Mouse (Mus musculus) 416B (cell line): ENCODE measurements at regions not wholly inside any gene's neighbourhood (a gene's known extent, or its start where the extent isn't known, plus 50 kb on each side); places are given as distances from the start of the nearest gene placed in this dataset.
"Not testable (repeated sequence)": the region's sequence is repeated elsewhere in the genome, so short reads cannot be mapped to it uniquely, and the experiment has no call there.

ENCODE experiments used
- DNase-seq: peaks from one replicate; pipeline ENCODE4 v3.0.0; 2011; ENCODE audit warnings: low read depth

DNA sequence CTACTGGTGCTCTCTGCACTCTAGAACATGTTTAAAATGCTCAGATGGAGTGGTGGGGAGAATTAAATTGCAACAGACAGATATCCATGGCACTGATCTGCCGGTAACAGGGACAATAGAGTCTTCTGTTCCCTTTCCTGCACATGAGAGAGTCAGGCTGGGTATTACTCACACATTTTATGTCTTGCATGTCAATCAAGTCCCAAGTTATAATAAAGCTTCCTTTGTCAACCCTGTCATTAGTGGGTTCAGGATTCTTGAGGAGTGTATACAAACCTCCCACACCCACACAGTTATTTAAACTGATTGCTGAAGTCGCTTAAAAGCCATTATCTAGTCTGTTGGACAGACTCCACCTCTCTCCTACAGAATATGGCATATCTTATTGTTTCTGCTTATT is 220.7 kb upstream of the Zfp703 start:
- no peak for DNase-seq

- no peak for DNase-seq
Observed at GRCm38 (mm10) chr8:26760726-26761125, 216.4 kb upstream of the Zfp703 start.

- DNase-seq = no peak
Observed at GRCm38 (mm10) chr8:26762942-26763778, 214.0 kb upstream of the Zfp703 start.

DNA sequence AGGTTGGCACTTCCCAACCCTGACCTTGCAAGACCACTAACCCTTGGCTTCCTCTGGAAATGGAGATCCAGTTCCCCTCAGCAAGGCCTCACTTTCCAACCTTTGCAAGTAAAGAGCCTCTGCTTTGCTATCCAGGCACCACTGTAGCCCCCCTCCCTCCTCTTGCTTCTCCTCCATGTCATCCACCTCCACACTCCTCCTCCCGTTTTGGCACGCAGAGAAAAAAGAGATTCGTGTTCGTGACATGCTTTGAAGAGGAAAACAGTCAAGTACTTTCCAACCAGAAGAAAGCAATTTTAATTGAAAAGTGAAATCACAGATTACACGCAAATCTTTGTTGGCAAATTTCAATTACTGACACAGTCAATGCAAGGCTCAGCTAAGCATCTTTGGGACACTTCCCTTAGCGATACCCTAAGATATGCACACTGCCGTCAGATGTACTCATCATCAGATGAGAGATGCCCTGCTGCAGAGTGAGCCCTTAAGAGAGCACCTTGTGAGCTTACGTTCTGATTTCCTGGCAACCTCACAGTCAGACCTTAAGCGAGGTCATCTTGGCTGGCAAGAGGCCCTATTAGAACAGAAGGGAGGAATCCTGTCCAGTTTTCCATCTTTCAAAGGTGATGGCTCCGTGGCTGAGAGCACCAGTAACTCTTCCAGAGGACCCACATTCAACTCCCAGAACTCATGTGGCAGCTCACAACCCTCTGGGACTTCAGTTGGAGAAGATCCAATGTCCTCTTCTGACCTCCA is 208.5 kb upstream of the Zfp703 start:
- no peak for DNase-seq

- no peak for DNase-seq
Observed at GRCm38 (mm10) chr8:26770424-26770886, 206.7 kb upstream of the Zfp703 start.

DNA sequence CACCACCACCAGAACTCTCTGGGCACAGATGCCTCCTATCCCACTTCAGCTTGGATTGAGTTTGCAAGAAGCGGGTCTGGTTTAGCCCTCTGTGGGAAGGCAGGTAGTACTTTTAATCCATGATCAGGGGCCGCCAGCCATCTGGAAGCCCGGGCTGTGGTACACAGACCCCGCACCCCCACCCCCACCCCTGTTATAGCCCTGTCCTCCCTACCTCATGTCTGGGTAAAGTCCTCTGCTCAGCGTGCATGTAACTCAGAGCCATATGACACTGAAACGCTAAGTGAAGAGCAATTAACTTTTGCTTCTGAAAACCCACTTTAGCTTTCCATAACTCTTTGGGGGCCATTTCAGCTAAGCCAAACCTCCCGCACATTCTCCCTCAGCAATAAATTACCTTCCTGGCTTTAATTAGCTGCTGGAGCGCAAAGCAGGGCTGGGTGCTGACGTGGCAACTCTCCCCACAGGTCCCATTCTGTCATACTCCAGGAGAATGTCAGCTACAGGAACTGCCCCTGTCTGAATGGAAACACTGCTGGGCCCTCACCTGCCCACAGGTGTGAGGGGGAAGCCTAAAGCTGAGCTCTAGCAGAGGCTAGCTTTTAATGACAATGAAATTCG is 198.1 kb upstream of the Zfp703 start:
- no peak for DNase-seq

DNA sequence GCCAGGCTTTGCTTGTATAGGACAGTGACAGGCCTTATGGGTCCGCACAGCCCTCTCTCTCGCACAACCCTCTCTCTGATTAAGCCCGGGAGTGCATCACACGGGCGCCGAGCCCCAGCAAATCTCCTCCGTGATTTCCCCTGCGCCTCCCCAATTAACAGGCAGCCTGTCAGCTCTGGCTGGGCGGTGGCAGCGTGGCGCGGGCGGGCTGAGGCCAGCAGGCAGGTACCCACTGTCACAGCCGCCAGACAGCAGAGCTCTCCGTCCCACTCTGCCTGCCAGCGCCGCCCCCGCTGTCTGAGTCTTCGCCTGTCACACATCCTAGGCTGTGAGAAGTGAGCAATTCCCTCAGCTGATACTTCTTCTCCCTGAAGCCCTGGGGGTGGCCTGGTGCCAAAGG is 196.6 kb upstream of the Zfp703 start:
- DNase-seq = no peak

GRCm38 (mm10) chr8:26782936-26783335 is 194.2 kb upstream of the Zfp703 start:
- not testable (repeated sequence) for DNase-seq

GRCm38 (mm10) chr8:26784381-26784780 is 192.7 kb upstream of the Zfp703 start:
- no peak for DNase-seq

DNA sequence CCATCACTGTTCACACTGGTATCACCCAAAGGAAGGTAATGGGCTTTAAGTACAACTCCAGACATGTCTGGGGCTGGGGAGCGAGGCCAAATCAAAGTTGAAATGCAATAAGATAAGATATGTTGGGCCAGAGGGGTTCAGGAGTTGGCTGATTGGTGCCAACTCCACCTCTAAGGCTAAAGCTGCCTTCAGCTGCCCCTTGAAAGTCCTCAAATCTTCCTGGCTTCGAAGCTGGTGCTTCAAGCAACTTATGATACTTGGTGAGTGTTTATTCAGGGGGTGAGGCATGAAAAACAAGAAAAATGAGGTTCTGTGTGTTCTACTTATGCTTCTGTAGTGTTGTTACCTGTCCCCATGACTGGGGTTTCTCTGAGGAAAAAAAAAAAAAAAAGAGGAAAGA is 185.3 kb upstream of the Zfp703 start:
- DNase-seq = no peak

DNA sequence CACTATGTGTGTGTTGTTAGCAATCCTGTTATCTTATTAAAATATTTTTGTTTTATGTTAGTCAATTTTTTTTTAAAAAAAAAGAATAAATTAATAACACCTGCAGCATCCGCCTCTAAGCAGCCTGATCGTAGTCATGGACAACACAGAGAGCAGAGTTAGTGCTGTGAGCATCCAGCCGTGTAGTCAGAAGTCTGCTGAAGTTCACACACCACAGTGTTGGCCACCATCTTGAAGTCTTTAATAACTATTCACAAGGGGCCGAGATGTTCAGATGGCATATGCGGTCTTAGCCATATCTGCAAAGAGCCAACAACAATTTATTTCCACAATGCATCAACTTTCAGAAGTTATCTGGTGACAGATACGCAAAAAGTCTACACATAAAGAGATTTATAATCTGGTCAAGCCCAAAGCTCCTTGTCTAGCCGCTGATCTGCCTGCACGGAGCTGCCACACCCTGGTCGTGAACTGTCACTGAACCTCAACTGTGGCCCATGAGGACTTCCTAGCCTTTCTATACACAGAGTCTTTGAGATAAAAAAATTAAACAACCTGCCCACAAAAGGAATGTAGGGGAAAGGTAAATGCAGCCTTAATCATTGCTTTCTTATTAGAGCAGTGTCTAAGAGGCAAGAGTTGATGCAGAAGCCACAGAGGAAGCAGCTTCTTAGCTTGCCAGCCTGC is 183.4 kb upstream of the Zfp703 start:
- no peak for DNase-seq

DNA sequence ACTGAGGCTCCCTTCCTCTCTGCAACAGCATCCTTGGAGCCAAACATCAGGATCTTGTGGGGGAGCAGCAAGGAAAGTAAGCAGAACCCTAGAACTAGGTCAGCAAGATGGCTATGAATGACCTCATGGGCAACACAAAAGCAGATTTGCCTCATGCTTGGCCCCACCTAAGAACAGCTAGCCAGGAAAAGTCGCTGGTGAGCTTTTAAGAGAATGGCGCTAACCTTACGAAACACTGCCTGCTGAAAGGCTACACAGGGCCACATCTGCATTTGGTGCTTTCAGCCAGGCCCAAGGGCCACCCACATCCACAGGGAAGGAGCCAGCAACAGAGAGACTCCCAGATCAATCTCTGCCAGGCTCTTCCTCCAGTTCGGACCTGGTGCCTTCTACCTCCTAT is 182.7 kb upstream of the Zfp703 start:
- no peak for DNase-seq

GRCm38 (mm10) chr8:26795616-26796015 is 181.5 kb upstream of the Zfp703 start:
- no peak for DNase-seq

GRCm38 (mm10) chr8:26799814-26800213 is 177.3 kb upstream of the Zfp703 start:
- DNase-seq = no peak

DNA sequence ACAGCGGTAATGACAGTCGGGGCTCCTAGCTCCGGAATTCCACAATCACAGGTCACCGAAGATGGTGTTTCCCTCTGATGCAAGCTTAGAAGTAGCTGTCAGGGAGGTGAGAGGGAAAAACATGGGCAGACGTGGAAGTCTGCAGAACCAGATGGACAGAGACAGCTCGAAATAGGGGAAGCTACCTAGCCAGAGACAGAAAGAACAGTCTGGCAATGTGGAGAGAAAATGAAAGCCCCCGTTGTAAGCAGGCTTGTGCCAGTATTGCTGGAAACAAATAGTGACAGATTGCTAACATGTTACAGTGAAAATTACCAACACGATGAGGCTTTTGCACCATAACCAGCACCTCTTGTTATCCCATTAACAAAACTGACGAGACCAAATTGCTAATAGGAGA is 173.0 kb upstream of the Zfp703 start:
- DNase-seq = no peak

- no peak for DNase-seq
Observed at GRCm38 (mm10) chr8:26804901-26805341, 172.2 kb upstream of the Zfp703 start.

DNA sequence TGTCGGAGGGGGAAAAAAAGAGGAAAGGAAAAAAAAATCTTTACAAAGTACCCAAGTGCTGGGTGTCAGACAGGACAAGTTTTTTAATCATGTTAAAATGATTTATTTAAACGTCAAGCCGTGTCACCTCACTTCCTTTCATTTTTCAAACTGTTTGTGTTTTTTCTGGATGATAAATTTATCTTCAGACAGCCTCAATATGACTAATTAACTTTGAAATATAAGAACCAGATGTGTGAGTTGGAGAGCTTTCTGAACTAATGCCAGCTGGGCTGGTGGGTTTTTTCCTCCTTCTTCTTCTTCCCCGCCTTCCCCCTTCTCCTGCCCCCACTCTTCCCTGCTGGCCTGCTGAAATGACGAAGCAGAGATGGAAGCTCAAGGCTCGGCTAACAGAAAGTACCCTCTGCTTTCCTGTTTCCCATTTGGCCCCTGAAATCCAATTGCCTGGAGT is 171.7 kb upstream of the Zfp703 start:
- DNase-seq = no peak

DNA sequence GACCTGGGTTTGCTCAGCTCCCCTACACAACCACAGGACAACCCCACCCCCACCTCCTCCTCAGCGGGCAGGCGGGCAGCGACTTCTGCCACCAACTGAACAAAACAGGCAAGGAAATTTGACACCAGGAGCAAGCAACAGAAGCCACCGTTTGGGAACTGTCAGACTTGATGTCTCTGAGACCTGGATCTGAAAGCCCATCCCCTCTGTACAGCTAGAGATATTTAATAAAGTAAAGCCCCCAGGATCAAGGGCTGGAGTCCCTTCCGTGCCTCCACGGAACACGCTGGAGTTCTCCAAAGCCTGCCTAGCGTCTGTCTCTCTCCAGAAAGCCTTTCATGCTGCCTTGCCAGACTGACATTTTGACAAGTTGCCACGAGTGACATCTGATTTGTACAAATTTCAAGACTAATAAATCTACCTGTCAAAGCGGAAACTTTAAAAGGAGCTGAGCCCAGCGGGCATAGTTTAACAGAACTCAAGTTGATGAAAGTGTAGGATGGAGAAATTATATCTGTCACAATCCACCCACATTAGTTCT is 168.9 kb upstream of the Zfp703 start:
- DNase-seq = no peak

GRCm38 (mm10) chr8:26808771-26809170 is 168.4 kb upstream of the Zfp703 start:
- DNase-seq = no peak

- no peak for DNase-seq
Observed at GRCm38 (mm10) chr8:26809943-26810342, 167.2 kb upstream of the Zfp703 start.

DNA sequence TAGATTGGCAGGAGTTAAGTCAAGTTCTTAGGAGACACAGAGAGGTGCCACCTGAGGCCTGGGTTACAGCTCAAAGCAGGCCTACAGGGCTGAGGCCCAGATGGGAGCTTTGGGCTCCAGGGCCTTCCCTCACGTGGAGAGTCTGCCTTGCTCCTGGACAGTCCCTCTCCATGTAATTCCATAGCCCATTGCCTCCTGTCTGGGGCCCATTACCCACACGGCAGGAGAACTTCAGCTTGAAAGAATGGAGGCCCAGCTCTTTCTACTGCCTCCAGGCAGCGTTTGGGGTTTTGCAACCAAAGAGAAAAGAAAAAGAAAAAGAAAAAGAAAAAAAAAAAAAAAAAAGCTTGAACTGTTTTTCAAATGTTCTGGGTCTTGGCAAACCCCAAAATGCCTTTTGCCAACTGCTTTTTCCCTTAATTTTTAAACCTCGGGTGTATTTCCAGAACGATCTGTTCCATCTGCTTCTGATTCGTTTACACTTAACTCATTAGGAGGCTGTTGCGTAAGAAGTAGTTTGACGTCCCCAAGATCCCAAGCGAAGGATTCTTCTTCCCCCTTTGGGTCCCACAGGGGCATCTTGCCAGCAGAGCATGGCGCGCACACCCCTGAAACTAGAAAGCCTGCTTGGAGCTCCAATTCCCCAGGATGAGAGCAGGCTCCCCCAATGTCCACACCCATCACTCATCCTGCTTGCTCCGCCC is 165.4 kb upstream of the Zfp703 start:
- no peak for DNase-seq
